Mouse (Mus musculus): ENCODE results near the gene Gm20696. TPM values are rescaled to one million over a fixed set of nuclear protein-coding genes. Genes with fewer than 3 reads are reported as not detected.

The Gm20696 gene
- polyA plus RNA-seq, 1 experiment from 2014 or later, result 0.99 TPM

DNA sequence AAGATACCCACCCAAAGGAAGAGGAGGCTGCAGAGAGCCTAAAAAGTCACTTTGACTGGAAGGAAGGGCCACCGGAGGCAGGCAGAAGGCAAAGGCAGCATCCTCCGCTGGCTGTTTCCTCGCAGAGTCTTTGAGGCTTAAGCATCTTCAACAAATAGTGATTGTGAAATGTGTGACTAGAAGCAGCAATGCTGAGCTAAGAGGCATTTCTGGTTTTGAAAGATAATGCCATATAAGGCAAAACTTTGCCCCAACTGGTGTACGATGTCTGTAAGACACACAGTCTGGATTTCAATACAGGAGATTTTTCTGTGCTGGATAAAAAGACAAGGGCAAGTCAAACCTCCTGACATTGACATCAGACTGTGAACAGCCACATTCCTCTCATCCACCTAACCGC is 195.7 kb downstream of the Gm20696 start:
- no peaks in the 10 kb centered on the region for H3K36me3 ChIP-seq (ENCODE audit: control insufficient read depth, insufficient read depth, low read length)
- no peak overlapping the region for H3K4me3 ChIP-seq (ENCODE audit: low read depth, low read length)
- no peaks in the 10 kb centered on the region for H3K27me3 ChIP-seq (replicated peaks; ENCODE audit: control insufficient read depth, insufficient read depth, low read length)
- ATAC-seq (no peak), DNase-seq (ENCODE audit: low spot score) (no peak)
- WGBS, result 79% methylated on average over 5 of the region's 5 CpGs
- no peak overlapping the region for H3K9ac ChIP-seq (ENCODE audit: low read length)
- no peak overlapping the region for H3K27ac ChIP-seq (ENCODE audit: low read depth, low read length)
- H3K9me3 ChIP-seq (replicated peaks; ENCODE audit: control insufficient read depth, low read length), result no peaks in the 10 kb centered on the region
- peaks cover 9% of the 10 kb centered on the region for H3K4me1 ChIP-seq (ENCODE audit: control insufficient read depth, insufficient read depth, low read length)
- no peak overlapping the region for H3K4me2 ChIP-seq (ENCODE audit: low read length)

DNA sequence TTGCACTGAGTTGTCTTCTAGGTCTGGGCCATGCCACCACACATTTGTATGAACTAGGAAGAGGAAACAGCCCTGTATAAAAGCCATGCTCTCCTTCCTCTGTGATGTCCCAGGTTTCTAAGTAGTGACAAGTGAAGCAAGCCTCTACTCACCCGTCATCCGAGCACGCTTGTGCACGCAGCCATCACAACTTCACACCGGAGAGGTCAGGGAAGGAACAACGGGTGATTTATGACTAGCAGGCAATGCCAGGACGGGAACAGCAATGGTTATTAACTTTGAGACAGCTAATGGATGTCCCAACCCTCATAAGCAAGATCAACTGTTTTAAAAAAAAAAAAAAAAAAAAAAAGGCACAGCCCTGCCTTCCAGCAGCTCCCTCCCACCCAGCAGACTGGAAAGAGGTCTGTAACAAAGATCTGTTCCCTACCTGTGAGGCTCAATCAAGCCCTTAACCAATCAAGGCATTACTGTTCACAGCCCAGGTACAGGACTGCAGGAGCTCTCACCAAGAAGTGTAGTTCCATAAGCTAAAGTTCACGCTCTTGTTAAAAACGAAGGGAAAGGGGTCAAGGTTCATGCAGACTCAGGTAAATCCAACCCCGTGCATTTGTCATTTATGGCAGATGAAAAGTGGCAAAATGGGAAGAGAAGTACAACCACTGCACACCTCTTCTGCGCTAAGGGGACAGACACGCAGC is 197.3 kb downstream of the Gm20696 start:
- no peaks in the 10 kb centered on the region for H3K27me3 ChIP-seq (replicated peaks; ENCODE audit: control insufficient read depth, insufficient read depth, low read length)
- H3K27ac ChIP-seq (ENCODE audit: low read depth, low read length), result no peak overlapping the region
- no peaks in the 10 kb centered on the region for H3K36me3 ChIP-seq (ENCODE audit: control insufficient read depth, insufficient read depth, low read length)
- H3K4me3 ChIP-seq (ENCODE audit: low read depth, low read length), result no peak overlapping the region
- WGBS, result 91% methylated on average over 12 of the region's 12 CpGs
- peaks cover 15% of the 10 kb centered on the region for H3K4me1 ChIP-seq (ENCODE audit: control insufficient read depth, insufficient read depth, low read length)
- H3K9ac ChIP-seq (ENCODE audit: low read length), result no peak overlapping the region
- DNase-seq (ENCODE audit: low spot score), result no peak
- no peaks in the 10 kb centered on the region for H3K9me3 ChIP-seq (replicated peaks; ENCODE audit: control insufficient read depth, low read length)
- no peak for ATAC-seq
- no peak overlapping the region for H3K4me2 ChIP-seq (ENCODE audit: low read length)

DNA sequence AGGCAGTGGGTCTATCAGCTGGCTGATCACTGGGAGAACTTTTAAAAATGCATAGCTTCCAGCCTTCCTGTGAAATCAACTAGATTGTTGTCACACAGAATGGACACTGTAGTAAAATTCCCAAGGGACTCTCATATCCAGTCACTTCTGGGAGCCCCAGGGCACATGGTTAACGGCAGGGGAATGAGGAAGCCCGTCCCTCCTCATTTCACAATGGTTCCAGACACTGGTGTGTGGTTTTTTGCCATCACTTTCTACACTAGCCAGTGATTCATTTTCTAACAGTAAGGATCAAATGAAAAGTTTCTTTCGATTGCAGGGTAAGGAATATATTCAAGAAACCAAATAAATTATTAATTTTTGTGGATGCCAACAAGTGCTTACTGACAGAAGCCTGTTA is 198.8 kb downstream of the Gm20696 start:
- Histone ChIP-seq H3K36me3 (ENCODE audit: control insufficient read depth, insufficient read depth, low read length) (no peaks in the 10 kb centered on the region), H3K27ac (ENCODE audit: low read depth, low read length) (no peak overlapping the region), H3K9ac (ENCODE audit: low read length) (no peak overlapping the region), H3K9me3 (replicated peaks; ENCODE audit: control insufficient read depth, low read length) (no peaks in the 10 kb centered on the region), H3K4me3 (ENCODE audit: low read depth, low read length) (no peak overlapping the region), H3K27me3 (replicated peaks; ENCODE audit: control insufficient read depth, insufficient read depth, low read length) (no peaks in the 10 kb centered on the region), H3K4me1 (ENCODE audit: control insufficient read depth, insufficient read depth, low read length) (peaks cover 16% of the 10 kb centered on the region), H3K4me2 (ENCODE audit: low read length) (no peak overlapping the region)
- DNase-seq (ENCODE audit: low spot score) (no peak), ATAC-seq (no peak)
- WGBS, result 65% methylated on average over 3 of the region's 3 CpGs

GRCm38 (mm10) chr6:99467109-99467508 is 199.5 kb downstream of the Gm20696 start:
- 26% methylated on average over 8 of the region's 8 CpGs for WGBS
- Histone ChIP-seq H3K9ac (ENCODE audit: low read length) (no peak overlapping the region), H3K9me3 (replicated peaks; ENCODE audit: control insufficient read depth, low read length) (no peaks in the 10 kb centered on the region), H3K4me3 (ENCODE audit: low read depth, low read length) (no peak overlapping the region), H3K36me3 (ENCODE audit: control insufficient read depth, insufficient read depth, low read length) (no peaks in the 10 kb centered on the region), H3K4me1 (ENCODE audit: control insufficient read depth, insufficient read depth, low read length) (peaks cover 16% of the 10 kb centered on the region), H3K27me3 (replicated peaks; ENCODE audit: control insufficient read depth, insufficient read depth, low read length) (no peaks in the 10 kb centered on the region), H3K4me2 (ENCODE audit: low read length) (no peak overlapping the region), H3K27ac (ENCODE audit: low read depth, low read length) (no peak overlapping the region)
- no peak for ATAC-seq
- DNase-seq (ENCODE audit: low spot score), result no peak

- Histone ChIP-seq H3K36me3 (ENCODE audit: control insufficient read depth, insufficient read depth, low read length) (no peaks in the 10 kb centered on the region), H3K4me2 (ENCODE audit: low read length) (no peak overlapping the region), H3K27ac (ENCODE audit: low read depth, low read length) (no peak overlapping the region), H3K4me1 (ENCODE audit: control insufficient read depth, insufficient read depth, low read length) (peaks cover 16% of the 10 kb centered on the region), H3K4me3 (ENCODE audit: low read depth, low read length) (no peak overlapping the region), H3K9me3 (replicated peaks; ENCODE audit: control insufficient read depth, low read length) (no peaks in the 10 kb centered on the region), H3K27me3 (replicated peaks; ENCODE audit: control insufficient read depth, insufficient read depth, low read length) (no peaks in the 10 kb centered on the region), H3K9ac (ENCODE audit: low read length) (no peak overlapping the region)
- WGBS, result 89% methylated on average over 8 of the region's 8 CpGs
- no peak for ATAC-seq
- no peak for DNase-seq (ENCODE audit: low spot score)
These were observed 200.2 kb downstream of the Gm20696 start for GRCm38 (mm10) chr6:99466354-99466753.

DNA sequence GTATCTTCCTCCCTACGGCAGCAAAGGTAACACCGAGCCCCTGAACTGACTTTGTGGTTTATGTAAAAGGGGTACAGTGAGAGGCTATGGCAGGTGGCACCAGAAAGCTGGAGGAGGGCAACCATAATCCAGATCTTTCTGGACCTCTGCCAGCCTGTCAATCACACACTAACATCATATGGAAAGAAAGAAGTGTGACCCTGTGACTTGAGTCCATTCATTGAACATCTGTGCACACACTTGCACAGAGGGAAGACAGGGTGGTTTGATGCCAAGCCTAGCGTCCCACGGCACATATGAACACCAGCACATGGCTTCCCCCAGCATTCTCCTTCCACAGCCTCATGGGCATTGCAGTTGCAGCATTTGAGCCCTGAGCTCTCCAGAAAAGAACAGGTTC is 202.1 kb downstream of the Gm20696 start:
- H3K9ac ChIP-seq (ENCODE audit: low read length), result no peak overlapping the region
- no peaks in the 10 kb centered on the region for H3K9me3 ChIP-seq (replicated peaks; ENCODE audit: control insufficient read depth, low read length)
- H3K4me1 ChIP-seq (ENCODE audit: control insufficient read depth, insufficient read depth, low read length), result peaks cover 9% of the 10 kb centered on the region
- ATAC-seq (peak; percentile 79), DNase-seq (ENCODE audit: low spot score) (peak; percentile 71)
- H3K4me2 ChIP-seq (ENCODE audit: low read length), result no peak overlapping the region
- peak overlapping the region; percentile 60; the same call in 1 of the 2 replicates for H3K27ac ChIP-seq (ENCODE audit: low read depth, low read length)
- no peak overlapping the region for H3K4me3 ChIP-seq (ENCODE audit: low read depth, low read length)
- no peaks in the 10 kb centered on the region for H3K36me3 ChIP-seq (ENCODE audit: control insufficient read depth, insufficient read depth, low read length)
- H3K27me3 ChIP-seq (replicated peaks; ENCODE audit: control insufficient read depth, insufficient read depth, low read length), result no peaks in the 10 kb centered on the region
- 49% methylated on average over 4 of the region's 4 CpGs for WGBS

- no peak overlapping the region for H3K4me3 ChIP-seq (ENCODE audit: low read depth, low read length)
- H3K27me3 ChIP-seq (replicated peaks; ENCODE audit: control insufficient read depth, insufficient read depth, low read length), result no peaks in the 10 kb centered on the region
- H3K4me2 ChIP-seq (ENCODE audit: low read length), result no peak overlapping the region
- WGBS, result 69% methylated on average over 7 of the region's 7 CpGs
- DNase-seq (ENCODE audit: low spot score), result peak; percentile 39
- peak overlapping the region; percentile 60; the same call in 1 of the 2 replicates for H3K27ac ChIP-seq (ENCODE audit: low read depth, low read length)
- no peak overlapping the region for H3K9ac ChIP-seq (ENCODE audit: low read length)
- H3K9me3 ChIP-seq (replicated peaks; ENCODE audit: control insufficient read depth, low read length), result no peaks in the 10 kb centered on the region
- H3K4me1 ChIP-seq (ENCODE audit: control insufficient read depth, insufficient read depth, low read length), result peaks cover 9% of the 10 kb centered on the region
- H3K36me3 ChIP-seq (ENCODE audit: control insufficient read depth, insufficient read depth, low read length), result no peaks in the 10 kb centered on the region
- no peak for ATAC-seq
These were observed 202.7 kb downstream of the Gm20696 start for GRCm38 (mm10) chr6:99463906-99464305.

GRCm38 (mm10) chr6:99458775-99459174 is 207.8 kb downstream of the Gm20696 start:
- Histone ChIP-seq H3K9me3 (replicated peaks; ENCODE audit: control insufficient read depth, low read length) (no peaks in the 10 kb centered on the region), H3K27me3 (replicated peaks; ENCODE audit: control insufficient read depth, insufficient read depth, low read length) (no peaks in the 10 kb centered on the region), H3K27ac (ENCODE audit: low read depth, low read length) (no peak overlapping the region), H3K4me3 (ENCODE audit: low read depth, low read length) (no peak overlapping the region), H3K4me1 (ENCODE audit: control insufficient read depth, insufficient read depth, low read length) (no peaks in the 10 kb centered on the region), H3K36me3 (ENCODE audit: control insufficient read depth, insufficient read depth, low read length) (no peaks in the 10 kb centered on the region), H3K9ac (ENCODE audit: low read length) (no peak overlapping the region), H3K4me2 (ENCODE audit: low read length) (no peak overlapping the region)
- no peak for ATAC-seq
- DNase-seq (ENCODE audit: low spot score), result no peak
- 94% methylated on average over 4 of the region's 4 CpGs for WGBS

DNA sequence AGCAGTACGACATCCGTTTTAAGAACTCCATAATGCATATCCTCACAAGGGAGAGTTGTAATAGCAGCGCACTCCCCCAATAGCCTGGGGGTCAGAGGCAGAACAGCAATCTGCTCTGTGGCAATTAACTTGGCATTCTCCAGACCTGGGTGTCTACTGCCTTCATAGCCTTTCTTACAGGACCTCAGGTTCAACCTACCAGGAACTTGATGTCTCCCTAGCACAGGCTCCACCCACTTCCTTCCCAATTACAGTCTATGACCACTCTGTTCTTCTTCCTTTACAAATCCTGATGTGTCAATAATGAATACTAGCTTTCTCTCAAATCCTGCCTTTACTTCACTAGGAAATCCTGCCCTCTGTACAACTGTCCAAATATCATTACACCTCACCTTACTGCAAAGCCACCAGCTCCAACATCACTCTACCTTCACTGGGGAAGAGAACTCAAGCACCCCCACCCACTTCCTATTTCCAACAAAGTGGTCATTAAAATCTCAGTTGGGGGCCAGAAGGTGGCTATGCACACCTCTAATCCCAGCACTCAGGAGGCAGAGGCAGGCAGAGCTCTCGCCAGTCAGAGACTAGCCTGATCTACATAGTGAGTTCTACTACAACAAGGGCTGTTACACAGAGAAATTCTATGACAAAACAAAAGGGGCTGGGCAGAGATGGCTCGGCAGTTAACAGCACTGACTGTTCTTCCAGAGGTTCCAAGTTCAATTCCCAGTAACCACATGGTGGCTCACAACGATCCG is 212.7 kb downstream of the Gm20696 start:
- Histone ChIP-seq H3K27ac (ENCODE audit: low read depth, low read length) (no peak overlapping the region), H3K9ac (ENCODE audit: low read length) (no peak overlapping the region), H3K9me3 (replicated peaks; ENCODE audit: control insufficient read depth, low read length) (no peaks in the 10 kb centered on the region), H3K27me3 (replicated peaks; ENCODE audit: control insufficient read depth, insufficient read depth, low read length) (no peaks in the 10 kb centered on the region), H3K4me1 (ENCODE audit: control insufficient read depth, insufficient read depth, low read length) (no peaks in the 10 kb centered on the region), H3K4me2 (ENCODE audit: low read length) (no peak overlapping the region), H3K36me3 (ENCODE audit: control insufficient read depth, insufficient read depth, low read length) (no peaks in the 10 kb centered on the region), H3K4me3 (ENCODE audit: low read depth, low read length) (no peak overlapping the region)
- DNase-seq (ENCODE audit: low spot score), result no peak
- no peak for ATAC-seq
- 93% methylated on average over 7 of the region's 7 CpGs for WGBS
